Mouse (Mus musculus) liver, adult (tissue): ENCODE measurements around the gene Arid3a.

Experiments used
- GATA4 ChIP-seq: IDR thresholded peaks from 2 replicates; pipeline ENCODE4 v1.6.1; 2014; ENCODE audit warnings: mild to moderate bottlenecking, low read length; ENCODE audit not compliant: insufficient replicate concordance

The Arid3a gene

DNA sequence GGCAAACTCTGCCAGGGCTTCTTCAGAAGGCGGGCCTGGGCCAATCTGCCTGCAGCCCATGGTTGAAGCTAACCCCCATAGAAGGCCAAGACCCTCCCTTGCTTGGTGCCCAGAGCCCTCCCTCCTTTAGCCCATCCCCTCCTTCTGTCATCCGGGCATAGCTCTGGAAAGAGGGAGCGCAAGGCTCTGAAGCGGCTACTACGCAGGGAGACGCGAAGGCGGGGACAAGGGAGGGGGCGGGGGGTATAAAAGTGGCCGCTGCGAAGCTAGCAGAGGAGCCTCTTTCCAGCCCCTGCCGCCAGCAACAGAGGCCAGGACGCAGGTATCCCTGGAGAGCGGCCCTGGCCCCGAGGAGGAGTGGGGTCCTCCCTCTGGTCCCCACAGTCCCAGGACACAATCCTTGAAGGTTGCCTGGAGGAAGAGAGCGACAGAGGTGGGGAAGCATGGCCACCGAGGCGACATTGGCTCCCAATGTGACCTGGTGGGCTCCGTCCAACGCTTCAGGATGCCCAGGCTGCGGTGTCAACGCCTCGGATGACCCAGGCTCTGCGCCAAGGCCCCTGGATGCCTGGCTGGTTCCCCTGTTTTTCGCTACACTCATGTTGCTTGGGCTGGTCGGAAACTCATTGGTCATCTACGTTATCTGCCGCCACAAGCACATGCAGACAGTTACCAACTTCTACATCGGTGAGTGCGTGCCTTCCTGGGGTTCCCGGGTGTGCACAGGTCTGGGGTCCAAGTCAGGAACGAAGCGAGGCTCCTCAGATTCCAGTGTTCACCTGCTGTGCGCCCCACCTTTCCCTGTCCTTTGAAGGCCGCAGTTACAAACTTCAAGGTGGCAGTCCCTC, 8.4 kb upstream of the Arid3a start:
- TF ChIP-seq GATA4, result no peak

- TF ChIP-seq GATA4, result no peak
Measured at GRCm38 (mm10) chr10:79919251-79919849, 7.5 kb upstream of the Arid3a start.

- no peak for TF ChIP-seq GATA4
Measured at GRCm38 (mm10) chr10:79920056-79920890, 6.6 kb upstream of the Arid3a start.

- no peak for TF ChIP-seq GATA4
Measured at GRCm38 (mm10) chr10:79920958-79921535, 5.8 kb upstream of the Arid3a start, which contains the start of gene R3hdm4. R3hdm4 (minus strand) TSS chr10:79921208.

DNA sequence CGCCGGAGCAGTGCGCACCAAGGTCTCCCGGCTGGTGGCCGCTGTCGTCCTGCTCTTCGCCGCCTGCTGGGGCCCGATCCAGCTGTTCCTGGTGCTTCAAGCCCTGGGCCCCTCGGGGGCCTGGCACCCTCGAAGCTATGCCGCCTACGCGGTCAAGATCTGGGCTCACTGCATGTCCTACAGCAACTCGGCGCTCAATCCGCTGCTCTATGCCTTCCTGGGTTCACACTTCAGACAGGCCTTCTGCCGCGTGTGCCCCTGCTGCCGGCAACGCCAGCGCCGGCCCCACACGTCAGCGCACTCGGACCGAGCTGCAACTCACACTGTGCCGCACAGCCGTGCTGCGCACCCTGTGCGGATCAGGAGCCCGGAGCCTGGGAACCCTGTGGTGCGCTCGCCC, 5.3 kb upstream of the Arid3a start:
- no peak for TF ChIP-seq GATA4

DNA sequence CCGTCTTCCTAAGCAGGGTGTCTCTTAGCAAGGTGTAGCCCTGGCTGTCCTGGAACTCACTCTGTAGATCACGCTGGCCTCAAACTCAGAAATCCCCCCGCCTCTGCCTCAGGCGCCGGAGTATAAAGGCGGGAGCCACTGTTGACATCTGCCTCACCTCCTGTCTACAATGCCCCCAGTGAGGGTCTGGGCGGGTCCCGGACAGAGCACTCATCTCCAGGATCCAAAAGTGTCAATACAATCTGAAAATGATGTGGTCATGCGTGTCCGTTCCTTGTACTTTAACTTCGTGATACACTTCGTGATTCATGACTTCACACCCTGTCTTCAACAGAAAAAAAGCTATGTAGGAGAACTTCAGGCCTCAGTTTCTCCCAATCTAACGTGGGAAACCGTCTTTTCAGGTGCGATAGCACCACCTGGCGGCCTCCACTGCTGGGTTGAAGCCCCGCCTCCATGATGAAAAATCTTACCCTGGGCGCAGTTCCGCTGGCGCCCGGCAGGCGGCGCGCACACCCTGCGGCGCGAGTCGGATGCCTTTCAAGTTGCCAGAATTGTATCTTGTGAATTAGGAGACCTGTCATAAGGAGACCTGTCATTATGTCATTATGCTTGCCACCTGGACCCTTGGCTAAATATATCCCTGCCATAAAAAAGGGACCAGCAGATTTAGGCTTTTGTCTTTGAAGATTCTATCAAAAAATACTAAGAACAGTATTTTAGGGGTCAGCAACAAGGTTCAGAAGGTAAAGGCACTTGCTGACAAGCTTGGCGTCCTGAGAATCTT, 1.7 kb upstream of the Arid3a start:
- TF ChIP-seq GATA4, result no peak; the same call in 1 of the 2 replicates

DNA sequence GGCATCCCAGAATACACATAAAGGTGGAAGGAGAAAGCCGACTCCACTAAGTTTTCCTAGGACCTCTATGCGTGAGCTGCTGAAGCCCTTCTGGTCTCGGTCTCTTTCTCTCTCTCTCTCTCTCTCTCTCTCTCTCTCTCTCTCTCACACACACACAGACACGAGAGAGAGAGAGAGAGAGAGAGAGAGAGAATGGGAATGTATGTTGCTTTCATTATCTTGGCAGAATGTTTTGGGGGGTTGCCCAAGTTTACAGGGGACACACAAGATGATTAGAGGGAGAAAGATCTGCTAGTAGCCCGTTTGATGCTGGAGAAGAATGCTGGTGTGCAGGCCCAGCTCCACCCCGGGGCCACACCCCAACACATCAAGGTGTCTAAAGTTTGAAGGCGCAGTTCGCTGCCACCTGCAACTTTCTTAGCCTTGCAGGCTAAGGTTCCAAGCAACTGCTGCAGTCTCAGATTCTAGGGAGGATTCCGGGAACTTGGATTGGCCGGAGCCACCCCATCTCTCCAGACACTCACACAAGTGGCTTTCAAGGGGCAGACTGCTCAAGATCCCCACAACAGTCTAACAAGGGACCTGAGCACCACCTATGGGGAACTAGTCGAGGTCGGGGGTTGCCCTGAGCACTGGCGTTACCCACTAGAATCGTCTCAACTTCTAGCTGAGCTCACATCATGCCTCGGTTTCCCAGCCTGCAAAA, 905 bp upstream of the Arid3a start:
- TF ChIP-seq GATA4, result no peak

DNA sequence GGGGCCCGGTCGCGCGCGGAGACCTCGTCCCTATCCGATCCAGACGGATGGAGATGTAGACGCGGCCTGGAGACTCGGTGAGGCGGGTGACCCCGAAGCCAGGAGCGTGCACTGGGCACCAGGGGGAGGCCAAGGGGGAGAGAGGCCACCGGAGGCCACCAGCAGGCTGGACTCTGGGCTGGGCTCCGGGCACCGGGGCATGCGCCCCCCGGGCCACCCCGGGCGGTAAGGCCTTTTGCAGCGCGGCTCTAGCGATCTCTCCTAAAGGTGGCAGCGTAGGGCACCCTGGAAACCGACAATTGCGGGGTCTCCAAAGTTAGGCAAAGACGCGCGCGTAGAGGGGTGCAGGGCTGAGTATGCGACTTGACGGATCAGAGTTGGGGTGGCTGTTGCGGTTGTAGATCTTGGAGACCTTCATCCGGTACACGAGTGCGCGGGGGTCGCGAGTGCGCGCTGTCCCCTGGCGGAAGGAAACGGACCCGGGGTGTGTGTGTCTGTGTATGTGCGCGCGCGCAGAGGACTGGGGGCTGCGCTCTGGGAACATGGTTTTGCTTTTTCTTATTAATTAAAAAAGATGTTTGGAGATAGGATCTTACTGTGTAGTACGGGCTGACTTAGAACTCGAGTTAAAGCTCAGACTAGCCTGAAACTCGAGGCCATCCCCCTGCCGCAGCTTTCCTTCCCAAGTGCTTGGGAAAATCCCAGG, 634 bp downstream of the Arid3a start:
- no peak for TF ChIP-seq GATA4

GRCm38 (mm10) chr10:79928030-79928694, 1.3 kb downstream of the Arid3a start:
- TF ChIP-seq GATA4, result no peak

- TF ChIP-seq GATA4, result no peak
Measured at GRCm38 (mm10) chr10:79928907-79929701, 2.3 kb downstream of the Arid3a start.

DNA sequence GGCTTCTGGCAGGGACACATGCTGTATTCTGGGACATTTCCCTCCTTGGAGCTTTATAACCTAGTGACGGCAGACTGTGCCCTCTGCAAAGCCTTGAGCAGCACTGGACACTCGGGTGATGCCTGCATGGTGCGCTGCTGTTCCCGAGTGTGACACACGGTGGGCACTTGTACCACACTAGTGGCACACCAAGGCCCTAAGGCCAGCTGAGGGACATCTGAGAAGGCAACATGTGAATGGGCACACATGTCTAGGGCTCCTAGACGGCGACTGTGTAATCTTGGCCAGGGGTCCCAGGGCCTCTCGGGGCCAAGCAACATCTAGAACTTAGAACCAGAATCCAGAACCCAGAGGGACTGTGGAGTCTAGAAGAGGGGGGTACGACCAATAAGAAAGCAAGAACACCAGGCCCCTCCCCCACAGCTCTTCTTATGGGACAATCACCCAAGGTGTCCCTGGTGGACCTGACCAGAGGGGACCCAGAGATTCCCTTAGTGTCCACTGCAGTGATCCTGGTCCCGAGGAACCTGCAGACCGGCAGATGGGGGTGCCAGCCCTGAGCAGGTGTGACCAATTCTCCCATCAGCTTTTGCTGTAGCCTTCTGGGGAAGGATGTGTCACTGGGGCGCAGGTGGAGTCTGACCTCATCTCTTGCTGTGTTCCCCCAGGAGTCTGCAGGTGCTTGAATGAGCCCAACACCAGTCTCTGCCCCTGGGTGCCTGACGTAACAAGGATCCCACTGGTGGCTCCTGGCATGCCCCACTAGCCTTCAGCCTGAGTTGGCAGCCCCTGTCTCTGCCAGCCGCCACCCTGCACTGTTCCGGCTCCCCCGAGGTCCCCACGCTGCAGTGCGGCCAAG, 3.4 kb downstream of the Arid3a start:
- TF ChIP-seq GATA4, result no peak
